Mouse (Mus musculus) CH12.LX (cell line): ENCODE data around the gene Olfr147. TPM values are rescaled to one million over a fixed set of nuclear protein-coding genes. Genes with fewer than 3 reads are reported as not detected.

Experiments
- DNase-seq: peaks from one replicate; pipeline ENCODE4 v3.0.0-alpha.2; 2013; ENCODE audit errors: extremely low read depth
- H3K27ac ChIP-seq: 2 replicates; pipeline ENCODE4 v1.5.1; 2012; ENCODE audit warnings: low read depth, mild to moderate bottlenecking, control low read depth, moderate library complexity; ENCODE audit not compliant: insufficient read depth
- H3K27me3 ChIP-seq: replicated peaks from 2 replicates; pipeline ENCODE3; 2012; ENCODE audit warnings: inconsistent platforms
- H3K36me3 ChIP-seq, 2 experiments: replicated peaks in 1 of 2; 2 replicates each; pipeline versions ENCODE3 to v1.6.1; 2012; ENCODE audit warnings: inconsistent platforms in 1 of 2, low read length in 1 of 2, mild to moderate bottlenecking in 1 of 2, mixed read lengths in 1 of 2, moderate library complexity in 1 of 2; ENCODE audit not compliant: control insufficient read depth in 1 of 2, insufficient read depth in 1 of 2
- H3K4me1 ChIP-seq, 2 experiments: 2 replicates each; pipeline ENCODE4 v1.6.1; 2012; ENCODE audit warnings: inconsistent platforms in 1 of 2, moderate library complexity in 1 of 2; ENCODE audit not compliant: insufficient read depth in 2 of 2, control insufficient read depth in 1 of 2
- H3K4me2 ChIP-seq: 2 replicates; pipeline ENCODE4 v1.6.1; 2012; ENCODE audit warnings: low read depth, mild to moderate bottlenecking, control low read depth; ENCODE audit not compliant: poor library complexity, insufficient read depth, severe bottlenecking
- H3K4me3 ChIP-seq, 3 experiments: fragments of 150-350 bp in 1 of 3; sonication (generic) in 1 of 3; replicated peaks in 1 of 3; 2 replicates each; pipeline versions ENCODE3 to v1.5.1; 2011 to 2012; ENCODE audit warnings: low read depth in 2 of 3, low read length in 2 of 3, mild to moderate bottlenecking in 2 of 3, moderate library complexity in 2 of 3, control low read depth in 1 of 3, improper control_type of control experiment in 1 of 3, inconsistent platforms in 1 of 3, mixed read lengths in 1 of 3; ENCODE audit not compliant: poor library complexity in 1 of 3
- H3K79me2 ChIP-seq: replicated peaks from 2 replicates; pipeline ENCODE4 v1.6.1; 2012; ENCODE audit warnings: mild to moderate bottlenecking, moderate library complexity; ENCODE audit not compliant: control insufficient read depth, poor library complexity, insufficient read depth, severe bottlenecking; ENCODE audit errors: extremely low read depth
- H3K9ac ChIP-seq: 2 replicates; pipeline ENCODE4 v1.6.1; 2012; ENCODE audit warnings: low read depth, mild to moderate bottlenecking, control low read depth, moderate library complexity; ENCODE audit not compliant: insufficient read depth
- H3K9me3 ChIP-seq: replicated peaks from 2 replicates; pipeline ENCODE3; 2012; ENCODE audit warnings: low read length, inconsistent platforms, mixed read lengths
- CHD2 ChIP-seq: IDR thresholded peaks from 2 replicates; pipeline ENCODE4 v1.6.1; 2011; ENCODE audit warnings: low read length, improper control_type of control experiment
- KAT2A ChIP-seq: IDR thresholded peaks from 2 replicates; pipeline ENCODE4 v1.6.1; 2012; ENCODE audit warnings: low read length, improper control_type of control experiment, inconsistent platforms; ENCODE audit not compliant: insufficient replicate concordance
- NELFE ChIP-seq: IDR thresholded peaks from 2 replicates; pipeline ENCODE4 v1.6.1; 2011; ENCODE audit warnings: low read depth, low read length, improper control_type of control experiment
- PAX5 ChIP-seq: IDR thresholded peaks from 2 replicates; pipeline ENCODE4 v1.6.1; 2012; ENCODE audit warnings: low read length, inconsistent platforms, mixed read lengths
- POLR2AphosphoS2 ChIP-seq: IDR thresholded peaks from 2 replicates; pipeline ENCODE4 v1.6.1; 2011; ENCODE audit warnings: low read depth, low read length, improper control_type of control experiment
- RAD21 ChIP-seq: IDR thresholded peaks from 2 replicates; pipeline ENCODE4 v1.6.1; 2011; ENCODE audit warnings: low read depth, mild to moderate bottlenecking, low read length, improper control_type of control experiment, moderate library complexity
- UBTF ChIP-seq: IDR thresholded peaks from 2 replicates; pipeline ENCODE4 v1.6.1; 2012; ENCODE audit warnings: low read depth, mild to moderate bottlenecking, inconsistent platforms, low read length, improper control_type of control experiment, moderate library complexity
- ZKSCAN1 ChIP-seq: IDR thresholded peaks from 2 replicates; pipeline ENCODE4 v1.6.1; 2012; ENCODE audit warnings: low read depth, inconsistent platforms, low read length, improper control_type of control experiment, borderline replicate concordance
- ZMIZ1 ChIP-seq: IDR thresholded peaks from 2 replicates; pipeline ENCODE4 v1.6.1; 2012; ENCODE audit warnings: low read depth, mild to moderate bottlenecking, inconsistent platforms, low read length, improper control_type of control experiment
- dilution Hi-C: fragments of 300-500 bp; cut with MboI; formaldehyde crosslinking; loops from 2 replicates; pipeline ENCODE4 v1.14.3; 2020; ENCODE audit warnings: low sequenced_read_pairs; ENCODE audit not compliant: extremely low pct_unique_long_range_greater_than_20kb, extremely low pct_ligation_motif_present
- in situ Hi-C: fragments of 300-500 bp; cut with MboI; formaldehyde crosslinking; loops from 3 replicates; pipeline ENCODE4 v1.14.3; 2019; ENCODE audit warnings: low sequenced_read_pairs, low pct_ligation_motif_present, low pct_unique_long_range_greater_than_20kb, mixed read lengths
- polyA plus RNA-seq: library from polyadenylated mRNA; unstranded; fragments of >175 nt; gene quantifications from 2 replicates; pipeline ENCODE4 v1.2.1, GENCODE M21; 2012; ENCODE audit warnings: low read depth; ENCODE audit not compliant: insufficient read length
- total RNA-seq, 2 experiments: library from RNA; depleted of rRNA; stranded (reverse); fragments of 300-350 nt in 1 of 2; fragments of >200 nt in 1 of 2; gene quantifications; 2 replicates each; pipeline ENCODE4 v1.2.3; 2012 to 2014

Olfr147 gene
- total and polyA plus RNA-seq, 3 experiments = not detected

- Histone ChIP-seq H3K27ac (no peak within 1 kb of the TSS), H3K4me3 (no peak within 1 kb of the TSS), H3K9me3 (no peaks in the 10 kb centered on the region), H3K4me2 (no peak within 1 kb of the TSS), H3K36me3 (no peaks in the 10 kb centered on the region), H3K9ac (no peak within 1 kb of the TSS), H3K4me1 (no peaks in the 10 kb centered on the region), H3K79me2 (no peaks in the 10 kb centered on the region), H3K27me3 (no peaks in the 10 kb centered on the region)
- no peak for DNase-seq
- in situ Hi-C loops (no loop called here), dilution Hi-C loops (no loop called here)
- TF ChIP-seq UBTF = no peak
- no peak for TF ChIP-seq NELFE
- no peak for TF ChIP-seq KAT2A
- TF ChIP-seq PAX5 = no peak
- TF ChIP-seq ZMIZ1 = no peak
- TF ChIP-seq ZKSCAN1 = no peak
- TF ChIP-seq CHD2 = no peak
- no peak for TF ChIP-seq RAD21
- TF ChIP-seq POLR2AphosphoS2 = no peak
Measured at GRCm38 (mm10) chr9:38447352-38447751, 45.9 kb downstream of the Olfr147 start, which contains the start of gene Olfr902. Gene Olfr902 (plus strand): TSS chr9:38447652.

Other genes starting within 250 kb of the Olfr147 start
Only the 20 nearest of the 21 such genes appear.
- gene Olfr893, start 193.3 kb upstream of the Olfr147 start, total RNA-seq (2012; rRNA removed) = not detected in 2 replicates
- not detected in 2 replicates for gene Olfr893, start 193.3 kb upstream of the Olfr147 start, total RNA-seq (2014; rRNA removed)
- not detected in 2 replicates for gene Olfr893, start 193.3 kb upstream of the Olfr147 start, polyA plus RNA-seq
- gene Olfr894, start 183.6 kb upstream of the Olfr147 start, total RNA-seq (2012; rRNA removed) = not detected in 2 replicates
- not detected in 2 replicates for gene Olfr894, start 183.6 kb upstream of the Olfr147 start, total RNA-seq (2014; rRNA removed)
- gene Olfr894, start 183.6 kb upstream of the Olfr147 start, polyA plus RNA-seq = not detected in 2 replicates
- not detected in 2 replicates for gene Olfr143, start 148.9 kb upstream of the Olfr147 start, total RNA-seq (2012; rRNA removed)
- not detected in 2 replicates for gene Olfr143, start 148.9 kb upstream of the Olfr147 start, total RNA-seq (2014; rRNA removed)
- not detected in 2 replicates for gene Olfr143, start 148.9 kb upstream of the Olfr147 start, polyA plus RNA-seq
- not detected in 2 replicates for gene Olfr895, start 133.8 kb upstream of the Olfr147 start, total RNA-seq (2012; rRNA removed)
- not detected in 2 replicates for gene Olfr895, start 133.8 kb upstream of the Olfr147 start, total RNA-seq (2014; rRNA removed)
- gene Olfr895, start 133.8 kb upstream of the Olfr147 start, polyA plus RNA-seq = not detected in 2 replicates
- not detected in 2 replicates for gene Olfr896-ps1, start 110.6 kb upstream of the Olfr147 start, total RNA-seq (2012; rRNA removed)
- gene Olfr896-ps1, start 110.6 kb upstream of the Olfr147 start, total RNA-seq (2014; rRNA removed) = not detected in 2 replicates
- gene Olfr896-ps1, start 110.6 kb upstream of the Olfr147 start, polyA plus RNA-seq = not detected in 2 replicates
- not detected in 2 replicates for gene Olfr25, start 72.6 kb upstream of the Olfr147 start, total RNA-seq (2012; rRNA removed)
- gene Olfr25, start 72.6 kb upstream of the Olfr147 start, total RNA-seq (2014; rRNA removed) = not detected in 2 replicates
- gene Olfr25, start 72.6 kb upstream of the Olfr147 start, polyA plus RNA-seq = not detected in 2 replicates
- gene Olfr898, start 53.3 kb upstream of the Olfr147 start, total RNA-seq (2012; rRNA removed) = not detected in 2 replicates
- gene Olfr898, start 53.3 kb upstream of the Olfr147 start, total RNA-seq (2014; rRNA removed) = not detected in 2 replicates
- not detected in 2 replicates for gene Olfr898, start 53.3 kb upstream of the Olfr147 start, polyA plus RNA-seq
- not detected in 2 replicates for gene Olfr250, start 34.8 kb upstream of the Olfr147 start, total RNA-seq (2012; rRNA removed)
- gene Olfr250, start 34.8 kb upstream of the Olfr147 start, total RNA-seq (2014; rRNA removed) = not detected in 2 replicates
- gene Olfr250, start 34.8 kb upstream of the Olfr147 start, polyA plus RNA-seq = not detected in 2 replicates
- gene Olfr251, start 24.6 kb upstream of the Olfr147 start, total RNA-seq (2012; rRNA removed) = not detected in 2 replicates
- gene Olfr251, start 24.6 kb upstream of the Olfr147 start, total RNA-seq (2014; rRNA removed) = not detected in 2 replicates
- not detected in 2 replicates for gene Olfr251, start 24.6 kb upstream of the Olfr147 start, polyA plus RNA-seq
- gene Olfr901, start 27.8 kb downstream of the Olfr147 start, total RNA-seq (2012; rRNA removed) = not detected in 2 replicates
- gene Olfr901, start 27.8 kb downstream of the Olfr147 start, total RNA-seq (2014; rRNA removed) = not detected in 2 replicates
- gene Olfr901, start 27.8 kb downstream of the Olfr147 start, polyA plus RNA-seq = not detected in 2 replicates
- gene Olfr902, start 46.0 kb downstream of the Olfr147 start, total RNA-seq (2012; rRNA removed) = not detected in 2 replicates
- not detected in 2 replicates for gene Olfr902, start 46.0 kb downstream of the Olfr147 start, total RNA-seq (2014; rRNA removed)
- not detected in 2 replicates for gene Olfr902, start 46.0 kb downstream of the Olfr147 start, polyA plus RNA-seq
- not detected in 2 replicates for gene Olfr904, start 61.4 kb downstream of the Olfr147 start, total RNA-seq (2012; rRNA removed)
- gene Olfr904, start 61.4 kb downstream of the Olfr147 start, total RNA-seq (2014; rRNA removed) = not detected in 2 replicates
- gene Olfr904, start 61.4 kb downstream of the Olfr147 start, polyA plus RNA-seq = not detected in 2 replicates
- gene Olfr905, start 69.4 kb downstream of the Olfr147 start, total RNA-seq (2012; rRNA removed) = not detected in 2 replicates
- not detected in 2 replicates for gene Olfr905, start 69.4 kb downstream of the Olfr147 start, total RNA-seq (2014; rRNA removed)
- gene Olfr905, start 69.4 kb downstream of the Olfr147 start, polyA plus RNA-seq = not detected in 2 replicates
- gene Olfr906, start 85.4 kb downstream of the Olfr147 start, total RNA-seq (2012; rRNA removed) = not detected in 2 replicates
- gene Olfr906, start 85.4 kb downstream of the Olfr147 start, total RNA-seq (2014; rRNA removed) = not detected in 2 replicates
- gene Olfr906, start 85.4 kb downstream of the Olfr147 start, polyA plus RNA-seq = not detected in 2 replicates
- gene Olfr907, start 94.1 kb downstream of the Olfr147 start, total RNA-seq (2012; rRNA removed) = not detected in 2 replicates
- not detected in 2 replicates for gene Olfr907, start 94.1 kb downstream of the Olfr147 start, total RNA-seq (2014; rRNA removed)
- gene Olfr907, start 94.1 kb downstream of the Olfr147 start, polyA plus RNA-seq = 0.11 TPM in 1 of 2 replicates, not detected in the other
- not detected in 2 replicates for gene Olfr911-ps1, start 119.9 kb downstream of the Olfr147 start, total RNA-seq (2012; rRNA removed)
- gene Olfr911-ps1, start 119.9 kb downstream of the Olfr147 start, total RNA-seq (2014; rRNA removed) = not detected in 2 replicates
- gene Olfr911-ps1, start 119.9 kb downstream of the Olfr147 start, polyA plus RNA-seq = not detected in 2 replicates
- not detected in 2 replicates for gene Olfr910, start 136.2 kb downstream of the Olfr147 start, total RNA-seq (2012; rRNA removed)
- gene Olfr910, start 136.2 kb downstream of the Olfr147 start, total RNA-seq (2014; rRNA removed) = not detected in 2 replicates
- not detected in 2 replicates for gene Olfr910, start 136.2 kb downstream of the Olfr147 start, polyA plus RNA-seq
- gene Olfr912, start 178.5 kb downstream of the Olfr147 start, total RNA-seq (2012; rRNA removed) = not detected in 2 replicates
- not detected in 2 replicates for gene Olfr912, start 178.5 kb downstream of the Olfr147 start, total RNA-seq (2014; rRNA removed)
- gene Olfr912, start 178.5 kb downstream of the Olfr147 start, polyA plus RNA-seq = not detected in 2 replicates
- not detected in 2 replicates for gene Olfr913, start 191.1 kb downstream of the Olfr147 start, total RNA-seq (2012; rRNA removed)
- gene Olfr913, start 191.1 kb downstream of the Olfr147 start, total RNA-seq (2014; rRNA removed) = not detected in 2 replicates
- not detected in 2 replicates for gene Olfr913, start 191.1 kb downstream of the Olfr147 start, polyA plus RNA-seq
- gene Olfr914, start 203.4 kb downstream of the Olfr147 start, total RNA-seq (2012; rRNA removed) = not detected in 2 replicates
- gene Olfr914, start 203.4 kb downstream of the Olfr147 start, total RNA-seq (2014; rRNA removed) = not detected in 2 replicates
- gene Olfr914, start 203.4 kb downstream of the Olfr147 start, polyA plus RNA-seq = not detected in 2 replicates